Mouse (Mus musculus) lung, embryonic 14.5 days (tissue): ENCODE measurements around the gene Cst8. TPM values are rescaled to one million over a fixed set of nuclear protein-coding genes. Genes with fewer than 3 reads are reported as not detected.
"Not testable (repeated sequence)": the region's sequence is repeated elsewhere in the genome, so short reads cannot be mapped to it uniquely, and the experiment has no call there.

Experiments used
- ATAC-seq: fragments of 200-750 bp; cut with Nextera tagmentation; 2 replicates; pipeline ENCODE4 v1.8.0; 2017; ENCODE audit warnings: mild to moderate bottlenecking, moderate TSS enrichment, moderate library complexity; ENCODE audit not compliant: insufficient read depth
- DNase-seq: peaks from one replicate; pipeline ENCODE4 v3.0.0-alpha.2; 2015
- H3K27ac ChIP-seq: fragments of 300-500 bp; sonication (generic); 2 replicates; pipeline ENCODE4 v1.5.1; 2014; ENCODE audit warnings: low read depth, mild to moderate bottlenecking, moderate library complexity
- H3K27me3 ChIP-seq: fragments of 300-500 bp; sonication (generic); 2 replicates; pipeline ENCODE4 v1.6.1; 2014; ENCODE audit warnings: low read length, control low read depth; ENCODE audit not compliant: insufficient read depth
- H3K36me3 ChIP-seq: fragments of 300-500 bp; sonication (generic); 2 replicates; pipeline ENCODE4 v1.6.1; 2014; ENCODE audit warnings: control low read depth; ENCODE audit not compliant: insufficient read depth
- H3K4me1 ChIP-seq: fragments of 300-500 bp; sonication (generic); 2 replicates; pipeline ENCODE4 v1.6.1; 2014; ENCODE audit warnings: antibody characterized with exemption, control low read depth; ENCODE audit not compliant: insufficient read depth
- H3K4me2 ChIP-seq: fragments of 300-500 bp; sonication (generic); 2 replicates; pipeline ENCODE4 v1.6.1; 2014; ENCODE audit warnings: mild to moderate bottlenecking
- H3K4me3 ChIP-seq: fragments of 300-500 bp; sonication (generic); 2 replicates; pipeline ENCODE4 v1.5.1; 2014; ENCODE audit warnings: low read depth, low read length
- H3K9ac ChIP-seq: fragments of 300-500 bp; sonication (generic); 2 replicates; pipeline ENCODE4 v1.6.1; 2014
- H3K9me3 ChIP-seq: fragments of 300-500 bp; sonication (generic); 2 replicates; pipeline ENCODE4 v1.6.1; 2016; ENCODE audit warnings: low read depth, low read length, control low read depth
- CTCF ChIP-seq: IDR thresholded peaks from 2 replicates; pipeline ENCODE4 v1.5.1; 2016; ENCODE audit warnings: antibody characterized with exemption, low read depth
- WGBS: fragments of 180-500 bp; shearing (Covaris S2); extraction: QIAGEN DNeasy Blood & Tissue Kit; methylation state at CpG from one replicate; pipeline ENCODE4 v1.1.7; 2014; 5-methylcytosine and 5-hydroxymethylcytosine counted together
- polyA plus RNA-seq: library from polyadenylated mRNA; unstranded; fragments of >200 nt; fragmentation: Nextera tagmentation; extraction: Ambion mirVana; gene quantifications from 2 replicates; pipeline ENCODE4 v1.2.1, GENCODE M21; 2014

Gene Cst8
- not detected in 2 replicates for polyA plus RNA-seq

DNA sequence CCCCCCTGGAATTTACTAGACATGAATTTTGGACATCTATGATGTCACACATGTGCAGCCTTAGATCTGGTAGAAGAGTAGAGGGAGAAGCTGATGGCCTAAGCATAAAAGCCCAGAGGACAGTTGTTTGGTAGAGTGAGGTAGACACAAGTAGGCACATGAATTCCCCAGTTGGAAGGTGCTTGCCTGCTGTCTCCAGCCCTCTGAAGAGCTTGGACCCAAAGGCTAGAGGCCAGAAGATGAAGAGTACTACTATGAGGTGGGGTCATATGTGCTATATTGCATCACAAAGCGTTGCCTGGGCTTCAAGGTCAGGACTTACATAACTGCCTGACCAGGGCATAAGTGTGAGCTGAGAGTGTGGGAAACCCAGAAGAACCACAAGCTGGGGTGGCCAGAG, at the start of gene Cst8:
Gene Cst8, plus strand, starts transcription at position 301 of the 400 bp plus-strand sequence.
- no peak within 1 kb of the TSS for H3K9ac ChIP-seq
- TF ChIP-seq CTCF, result no peak

DNA sequence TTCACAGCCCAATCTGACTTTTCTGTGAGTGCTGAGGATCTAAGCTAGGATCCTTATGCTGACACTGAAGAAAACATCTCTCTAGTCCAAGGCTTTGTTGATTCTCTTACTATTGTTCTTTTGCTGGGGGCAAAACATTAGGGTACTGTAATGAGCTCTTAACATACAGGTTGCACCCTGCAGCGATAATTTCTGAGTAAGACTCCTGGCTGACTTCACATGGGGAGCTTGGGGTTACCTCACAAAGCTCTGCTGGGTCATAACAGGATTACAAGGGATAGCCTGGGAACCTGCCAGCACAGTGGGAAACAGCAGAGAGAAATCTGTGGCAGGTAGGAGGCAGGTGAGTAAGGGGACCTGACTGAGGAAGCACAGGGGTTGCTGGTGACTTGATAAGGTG, 48.5 kb upstream of the Cst8 start, which contains the start of gene Cstl1:
Gene Cstl1, plus strand, starts transcription at position 301 of the 400 bp plus-strand sequence.
- H3K9me3 ChIP-seq, result no peaks in the 10 kb centered on the region
- H3K27me3 ChIP-seq, result no peaks in the 10 kb centered on the region
- no peak for TF ChIP-seq CTCF
- H3K4me3 ChIP-seq, result no peak within 1 kb of the TSS
- DNase-seq, result no peak
- H3K9ac ChIP-seq, result no peak within 1 kb of the TSS
- no peak within 1 kb of the TSS for H3K27ac ChIP-seq
- H3K4me2 ChIP-seq, result no peak within 1 kb of the TSS
- no peak for ATAC-seq
- no peaks in the 10 kb centered on the region for H3K36me3 ChIP-seq
- 76% methylated on average over 1 of the region's 1 CpGs for WGBS
- no peaks in the 10 kb centered on the region for H3K4me1 ChIP-seq

More for the DNA sequence above, at the start of gene Cst8:
- Histone ChIP-seq H3K4me3 (no peak within 1 kb of the TSS), H3K4me1 (no peaks in the 10 kb centered on the region), H3K4me2 (no peak within 1 kb of the TSS), H3K27me3 (no peaks in the 10 kb centered on the region), H3K9me3 (no peaks in the 10 kb centered on the region), H3K36me3 (no peaks in the 10 kb centered on the region), H3K27ac (no peak within 1 kb of the TSS)
- ATAC-seq (no peak), DNase-seq (no peak)
- WGBS, result 75% methylated on average over 1 of the region's 1 CpGs

DNA sequence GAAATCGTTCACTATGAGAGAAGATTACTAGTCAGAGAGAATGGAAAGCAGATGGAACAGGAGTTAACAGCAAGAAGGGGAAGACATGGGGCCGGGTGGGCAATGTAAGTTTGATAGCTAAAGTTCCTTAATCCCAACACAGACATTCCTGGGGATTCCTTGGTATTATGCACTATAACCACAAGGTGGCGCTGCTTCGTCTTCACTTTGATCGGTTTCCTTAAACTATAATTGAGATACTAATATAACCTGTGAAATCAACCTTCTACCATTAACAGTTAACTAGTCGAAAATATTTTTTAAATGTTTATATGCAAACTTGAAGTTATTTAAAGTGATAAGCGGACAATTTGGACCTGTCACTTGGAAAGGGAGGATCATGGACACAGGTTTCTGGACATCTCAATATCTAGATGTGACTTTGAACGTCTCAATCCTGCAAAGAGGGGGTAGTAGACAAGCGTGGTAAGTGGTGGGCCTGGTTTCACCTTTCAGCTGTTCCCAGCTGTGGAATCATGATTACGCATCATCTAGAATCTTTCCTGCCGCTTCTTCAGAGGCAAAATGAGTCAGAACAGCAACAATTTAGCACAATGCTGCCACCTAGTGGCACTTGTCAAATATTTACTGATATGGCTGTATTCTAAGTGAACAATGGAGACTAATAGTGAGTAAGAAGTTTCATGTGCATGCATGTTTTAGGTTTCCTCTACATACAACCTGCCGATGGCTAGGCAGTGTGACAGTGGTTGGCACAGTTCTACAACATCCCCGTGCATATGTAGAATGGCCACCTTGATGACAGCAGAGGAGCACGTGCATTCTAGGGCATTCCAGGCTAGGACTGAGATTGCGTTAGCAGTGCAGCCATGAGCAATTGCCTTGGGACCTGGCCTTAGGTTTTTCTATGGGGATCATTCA, 46.4 kb upstream of the Cst8 start:
- TF ChIP-seq CTCF, result peak; percentile 76
- no peaks in the 10 kb centered on the region for H3K4me1 ChIP-seq
- peak overlapping the region; percentile 11; the same call in 1 of the 2 replicates for H3K4me3 ChIP-seq
- WGBS, result 14% methylated on average over 15 of the region's 15 CpGs
- no peaks in the 10 kb centered on the region for H3K36me3 ChIP-seq
- DNase-seq, result peak; percentile 97
- no peak overlapping the region for H3K9ac ChIP-seq
- H3K27me3 ChIP-seq, result no peaks in the 10 kb centered on the region
- H3K27ac ChIP-seq, result no peak overlapping the region
- ATAC-seq, result peak; percentile 91
- H3K9me3 ChIP-seq, result no peaks in the 10 kb centered on the region
- H3K4me2 ChIP-seq, result peak overlapping the region; percentile 56

DNA sequence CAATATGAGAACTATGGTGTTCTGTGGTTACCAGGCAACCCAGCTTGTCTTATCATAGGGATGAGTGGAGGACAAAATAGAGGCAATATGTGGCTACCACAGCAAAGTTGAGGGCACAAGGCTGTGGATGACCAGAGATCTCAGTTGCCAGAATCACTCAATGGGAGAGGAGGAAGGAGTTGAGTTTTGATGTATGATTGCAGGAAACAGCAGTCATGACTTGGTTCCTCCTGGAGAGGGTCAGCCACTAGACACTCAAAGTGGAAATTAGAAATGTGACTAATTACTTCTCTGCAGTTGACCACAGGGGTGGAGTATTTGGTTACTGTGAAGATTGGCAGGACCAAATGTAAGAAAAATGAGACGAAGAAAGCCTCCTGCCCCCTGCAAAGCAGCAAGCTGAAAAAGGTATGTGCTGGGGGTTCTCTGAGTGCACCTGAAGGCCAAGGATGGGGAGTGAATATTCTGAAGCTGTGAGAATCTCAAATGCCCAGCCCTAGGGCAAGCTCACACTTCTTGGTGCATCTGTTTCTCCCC, 44.2 kb upstream of the Cst8 start:
- no peak for ATAC-seq
- WGBS, result 70% methylated on average over 1 of the region's 1 CpGs
- Histone ChIP-seq H3K36me3 (no peaks in the 10 kb centered on the region), H3K9me3 (no peaks in the 10 kb centered on the region), H3K9ac (no peak overlapping the region), H3K4me2 (no peak overlapping the region), H3K4me1 (no peaks in the 10 kb centered on the region), H3K4me3 (no peak overlapping the region), H3K27ac (no peak overlapping the region), H3K27me3 (no peaks in the 10 kb centered on the region)
- no peak for DNase-seq
- no peak for TF ChIP-seq CTCF

DNA sequence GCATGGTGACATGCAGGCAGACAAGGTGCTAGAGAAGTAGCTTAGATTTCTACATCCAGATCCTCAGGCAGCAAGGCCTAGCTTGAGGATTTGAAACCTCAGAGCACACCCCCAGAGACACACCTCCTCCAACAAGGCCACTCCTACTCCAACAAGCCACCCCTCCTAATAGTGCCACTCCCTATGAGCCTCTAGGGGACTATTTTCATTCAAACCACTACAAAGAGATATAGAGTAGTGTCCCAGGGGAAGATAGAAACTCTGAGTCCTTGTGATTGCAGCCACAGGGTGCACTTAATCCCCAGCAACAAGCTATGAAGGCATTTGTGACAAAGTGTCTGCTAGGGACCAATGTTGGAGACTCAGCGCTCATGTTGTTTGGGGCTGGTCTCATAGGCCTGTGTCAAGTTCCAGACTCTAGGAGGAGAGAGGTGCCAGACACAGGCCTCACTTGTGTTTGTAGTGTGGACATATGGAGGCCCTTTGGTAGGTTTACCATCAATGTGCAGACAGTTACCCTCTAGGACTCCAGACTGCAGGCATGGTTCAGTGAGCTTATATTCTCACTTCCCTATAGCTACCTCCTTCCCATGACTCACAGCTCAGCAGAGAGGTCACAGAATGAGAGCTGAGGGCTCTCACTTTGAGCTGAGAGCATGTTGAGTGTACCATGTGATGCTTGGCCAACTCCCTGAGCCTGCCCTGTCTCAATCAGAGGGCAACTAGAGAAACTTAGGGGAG, 34.8 kb upstream of the Cst8 start:
- no peak overlapping the region for H3K9ac ChIP-seq
- H3K9me3 ChIP-seq, result no peaks in the 10 kb centered on the region
- H3K27ac ChIP-seq, result no peak overlapping the region
- WGBS, result 90% methylated on average over 1 of the region's 1 CpGs
- no peak overlapping the region for H3K4me2 ChIP-seq
- H3K27me3 ChIP-seq, result no peaks in the 10 kb centered on the region
- H3K4me3 ChIP-seq, result no peak overlapping the region
- ATAC-seq (no peak), DNase-seq (no peak)
- TF ChIP-seq CTCF, result no peak
- no peaks in the 10 kb centered on the region for H3K4me1 ChIP-seq
- H3K36me3 ChIP-seq, result no peaks in the 10 kb centered on the region

DNA sequence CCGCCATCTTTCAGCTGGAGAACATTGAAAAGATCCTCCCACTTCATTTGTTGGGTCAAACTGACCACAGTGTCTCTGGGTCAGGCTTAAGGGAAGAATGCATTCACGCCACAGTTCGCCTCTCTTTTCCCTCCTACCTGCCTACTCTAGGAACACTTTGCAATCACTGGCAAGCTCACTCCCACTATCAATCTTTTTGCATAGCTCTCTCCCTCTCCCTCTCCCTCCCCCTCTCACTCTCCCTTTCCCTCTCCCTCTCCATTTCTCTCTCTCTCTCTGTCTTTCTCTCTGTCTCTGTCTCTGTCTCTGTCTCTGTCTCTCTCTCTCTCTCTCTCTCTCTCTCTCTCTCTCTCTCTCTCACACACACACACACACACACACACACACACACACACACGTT, 27.2 kb upstream of the Cst8 start, which contains the start of gene Cst11:
Gene Cst11, minus strand, starts transcription at position 101 of the 400 bp plus-strand sequence.
- not testable (repeated sequence) for H3K9ac ChIP-seq, H3K9me3 ChIP-seq, H3K4me2 ChIP-seq, H3K4me1 ChIP-seq, H3K4me3 ChIP-seq, H3K27ac ChIP-seq, H3K27me3 ChIP-seq, ATAC-seq, H3K36me3 ChIP-seq, DNase-seq
- 74% methylated on average over 4 of the region's 4 CpGs for WGBS

DNA sequence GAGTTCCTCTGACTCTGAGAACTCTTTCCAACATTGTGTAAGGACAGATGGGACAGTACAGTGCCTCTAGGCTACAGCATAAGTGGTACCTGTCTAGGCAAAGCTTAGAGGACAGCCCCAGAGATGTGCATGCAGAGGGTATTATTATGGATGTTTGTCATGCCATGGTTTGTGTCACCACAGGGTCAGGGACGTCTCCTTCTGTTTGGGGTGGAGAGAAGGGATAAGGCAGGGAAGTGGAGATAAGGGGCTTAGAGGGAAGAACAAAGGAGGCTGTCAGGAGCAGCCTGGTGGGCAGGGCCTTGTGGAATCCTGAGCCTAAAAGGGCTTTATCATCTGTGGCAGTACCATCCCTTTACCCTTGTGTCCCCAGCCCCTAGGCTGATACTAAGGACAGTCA, 16.9 kb upstream of the Cst8 start, which contains the start of gene 8030411F24Rik:
Gene 8030411F24Rik, plus strand, starts transcription at position 301 of the 400 bp plus-strand sequence.
- Histone ChIP-seq H3K4me1 (no peaks in the 10 kb centered on the region), H3K36me3 (no peaks in the 10 kb centered on the region), H3K9me3 (no peaks in the 10 kb centered on the region), H3K9ac (no peak within 1 kb of the TSS), H3K4me2 (no peak within 1 kb of the TSS), H3K27me3 (no peaks in the 10 kb centered on the region), H3K27ac (no peak within 1 kb of the TSS), H3K4me3 (no peak within 1 kb of the TSS)
- ATAC-seq (no peak), DNase-seq (no peak)
- WGBS, result 4% methylated on average over 1 of the region's 1 CpGs
- TF ChIP-seq CTCF, result no peak
